Mouse (Mus musculus) left cerebral cortex, postnatal 14 days (tissue): Measurements from ENCODE around the gene Myo10. TPM values are rescaled to one million over a fixed set of nuclear protein-coding genes. Genes with fewer than 3 reads are reported as not detected.

ENCODE experiments used
- DNase-seq, 2 experiments: peaks; one replicate each; pipeline ENCODE4 v3.0.0; 2021 to 2022; ENCODE audit warnings: low spot score in 2 of 2, mixed read lengths in 1 of 2
- intact Hi-C: fragments of 180-260 bp; cut with DNase I; formaldehyde crosslinking; loops from one replicate; pipeline ENCODE4 v1.15.1; 2025
- total RNA-seq, 2 experiments: library from RNA; stranded (reverse); gene quantifications; 2 replicates each; pipeline ENCODE4 v1.2.3; 2021

Gene Myo10
- total RNA-seq, 2 experiments from 2014 or later: 44.0 to 48.1 TPM

DNA sequence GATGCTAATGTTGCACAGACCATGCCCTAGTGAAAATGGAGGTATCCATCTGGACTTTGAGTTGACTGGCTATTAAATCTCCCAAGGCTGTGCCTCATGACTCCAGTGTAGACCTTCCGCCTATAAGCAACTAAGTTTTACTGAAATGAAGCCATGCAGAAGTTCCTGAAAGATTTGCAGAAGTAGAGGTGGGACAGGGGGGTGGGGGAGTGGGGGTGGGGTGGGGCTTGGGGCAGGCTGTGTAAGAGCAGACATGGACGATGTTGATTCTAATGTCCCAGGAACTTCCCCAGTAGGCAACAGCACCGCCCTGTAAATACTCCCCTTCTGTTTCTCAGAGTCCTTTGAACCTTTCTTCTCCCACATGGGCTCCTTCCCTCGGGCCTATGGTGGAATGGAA is 16.9 kb upstream of the Myo10 start:
- intact Hi-C loops: no loop called here
- DNase-seq: no peak

DNA sequence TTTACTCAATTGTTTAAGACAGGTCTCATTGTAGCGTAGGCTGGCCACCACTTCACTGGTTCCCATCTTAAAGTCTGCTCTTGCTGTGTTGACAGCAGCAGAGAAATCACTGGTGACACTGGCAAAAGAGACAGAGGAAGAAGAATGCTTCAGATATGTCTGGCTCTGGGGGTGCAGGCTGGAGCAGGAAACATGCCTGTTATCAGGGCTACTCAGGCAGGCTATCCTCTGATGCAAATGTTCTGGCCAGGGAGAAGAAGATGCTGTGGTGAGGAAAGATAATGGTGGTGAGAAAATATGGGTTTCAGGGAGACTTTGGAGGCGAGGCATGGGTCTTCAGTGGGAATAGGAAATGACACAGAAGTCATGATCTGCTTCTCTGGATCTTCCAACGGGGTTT is 13.6 kb upstream of the Myo10 start:
- intact Hi-C loops: no loop called here
- no peak for DNase-seq

- no peak for DNase-seq
- intact Hi-C loops: no loop called here
These were observed 13.1 kb upstream of the Myo10 start for GRCm38 (mm10) chr15:25609253-25609652.

- no peak for DNase-seq
- intact Hi-C loops: no loop called here
These were observed 11.1 kb upstream of the Myo10 start for GRCm38 (mm10) chr15:25611178-25611577.

GRCm38 (mm10) chr15:25620560-25620959 is 1.8 kb upstream of the Myo10 start:
- DNase-seq: no peak
- intact Hi-C loops: loop anchor here (10.0 kb wide), 1 partner anchor 176 kb away; no protein-coding TSS in a partner anchor

DNA sequence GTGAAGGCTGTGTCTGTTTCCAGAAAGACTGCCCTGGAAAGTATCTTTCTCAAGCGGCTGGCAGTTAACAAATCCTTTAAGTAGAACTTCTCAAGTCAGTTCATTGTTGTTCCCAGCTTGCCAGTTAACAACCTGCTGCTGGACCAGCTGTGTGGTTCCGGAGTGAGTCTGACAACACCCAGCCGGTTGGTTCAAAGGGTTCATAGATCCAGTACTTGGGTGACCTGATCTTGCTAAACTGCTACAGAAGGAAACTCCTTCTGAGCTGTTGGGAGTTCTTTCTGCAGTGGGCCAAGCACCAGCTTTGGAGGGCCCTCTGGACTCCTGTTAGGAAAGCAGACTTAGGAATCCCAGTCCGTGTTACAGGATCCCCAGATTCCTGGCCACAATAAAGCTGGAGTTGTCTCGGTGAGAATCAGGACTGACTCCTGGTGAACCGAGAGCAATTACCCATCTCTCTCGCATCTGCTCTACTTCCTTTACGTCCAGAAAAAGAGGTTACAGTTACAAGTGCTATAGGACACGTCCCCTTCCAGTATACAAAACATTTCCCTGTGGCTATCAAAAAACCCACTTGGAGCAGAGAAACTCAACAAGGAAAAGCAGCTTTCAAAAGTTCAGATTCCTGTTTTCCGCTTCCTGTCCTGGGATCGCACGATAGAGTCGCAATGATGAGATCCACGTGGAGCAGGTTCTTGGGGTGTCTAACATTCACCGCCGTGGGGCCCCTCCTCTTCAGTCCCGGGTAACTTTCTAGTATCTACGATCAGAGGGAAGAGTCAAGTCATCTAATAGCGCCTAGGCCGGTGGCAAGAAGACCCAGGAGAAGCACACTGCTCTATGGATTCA is 750 bp upstream of the Myo10 start:
- DNase-seq: no peak
- intact Hi-C loops: loop anchor here (10.0 kb wide), 1 partner anchor 177 kb away; no protein-coding TSS in a partner anchor

DNA sequence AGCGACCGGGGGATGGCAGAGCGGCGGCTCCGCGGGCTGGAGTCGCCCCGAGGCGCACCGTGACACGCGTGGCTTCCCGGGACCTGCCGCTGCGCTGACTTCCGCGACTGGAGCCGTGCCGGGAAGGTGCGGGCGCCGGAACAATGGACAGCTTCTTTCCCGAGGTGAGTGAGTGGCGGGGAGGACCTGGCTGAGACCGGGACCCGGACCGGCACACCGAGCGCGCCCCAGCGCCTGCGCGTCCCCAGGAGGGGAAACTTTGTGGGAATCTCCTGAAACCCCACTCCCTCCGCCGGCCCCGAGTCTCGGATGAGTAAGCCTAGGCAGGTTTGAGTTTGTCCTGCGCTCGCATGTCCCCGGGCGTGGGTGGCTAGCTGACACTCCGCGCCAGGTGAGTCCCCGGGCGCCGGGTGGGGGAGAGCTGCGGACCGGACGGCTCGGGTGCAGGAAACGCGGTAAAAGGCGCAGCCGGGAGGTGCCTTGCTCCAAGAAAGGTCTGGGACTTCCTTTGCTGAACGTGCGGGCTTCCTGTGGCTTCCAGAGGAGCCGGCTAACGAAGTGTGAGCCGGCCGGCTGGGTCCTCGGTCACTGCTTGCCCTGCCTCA is 644 bp downstream of the Myo10 start:
- no peak for DNase-seq

GRCm38 (mm10) chr15:25623556-25624180 is 1.3 kb downstream of the Myo10 start:
- no peak for DNase-seq
- intact Hi-C loops: loop anchor here (10.0 kb wide), 1 partner anchor 179 kb away; no protein-coding TSS in a partner anchor

More for the DNA sequence above, 644 bp downstream of the Myo10 start:
- intact Hi-C loops: loop anchor here (10.0 kb wide), 1 partner anchor 178 kb away; no protein-coding TSS in a partner anchor

- no peak for DNase-seq
These were observed 1.9 kb downstream of the Myo10 start for GRCm38 (mm10) chr15:25624263-25624662.

GRCm38 (mm10) chr15:25625471-25625870 is 3.1 kb downstream of the Myo10 start:
- DNase-seq: no peak

More at GRCm38 (mm10) chr15:25624263-25624662, 1.9 kb downstream of the Myo10 start:
- intact Hi-C loops: loop anchor here (10.0 kb wide), 1 partner anchor 179 kb away; no protein-coding TSS in a partner anchor

DNA sequence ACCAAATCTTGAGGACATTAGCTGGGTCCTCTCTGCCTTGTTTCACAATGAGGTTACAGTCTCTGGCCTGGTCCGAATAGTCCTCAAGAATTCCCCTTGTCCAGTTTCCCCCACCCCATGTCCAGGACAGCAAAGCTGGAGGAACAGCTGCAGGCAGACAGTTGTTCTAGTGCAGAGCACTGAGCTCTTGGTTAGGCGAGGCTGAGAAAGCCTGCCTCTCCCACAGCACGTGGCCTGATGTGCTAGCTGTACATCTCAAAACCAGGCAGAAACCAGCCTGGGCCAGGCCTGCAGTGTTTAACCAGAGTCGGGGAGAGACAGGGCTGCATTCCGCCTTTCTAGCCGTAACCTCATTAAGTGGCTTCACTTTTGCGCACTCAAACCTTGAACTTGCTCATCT is 4.7 kb downstream of the Myo10 start:
- no peak for DNase-seq
- intact Hi-C loops: loop anchor here (10.0 kb wide), 1 partner anchor 182 kb away; no protein-coding TSS in a partner anchor

More at GRCm38 (mm10) chr15:25625471-25625870, 3.1 kb downstream of the Myo10 start:
- intact Hi-C loops: loop anchor here (10.0 kb wide), 1 partner anchor 181 kb away; no protein-coding TSS in a partner anchor

DNA sequence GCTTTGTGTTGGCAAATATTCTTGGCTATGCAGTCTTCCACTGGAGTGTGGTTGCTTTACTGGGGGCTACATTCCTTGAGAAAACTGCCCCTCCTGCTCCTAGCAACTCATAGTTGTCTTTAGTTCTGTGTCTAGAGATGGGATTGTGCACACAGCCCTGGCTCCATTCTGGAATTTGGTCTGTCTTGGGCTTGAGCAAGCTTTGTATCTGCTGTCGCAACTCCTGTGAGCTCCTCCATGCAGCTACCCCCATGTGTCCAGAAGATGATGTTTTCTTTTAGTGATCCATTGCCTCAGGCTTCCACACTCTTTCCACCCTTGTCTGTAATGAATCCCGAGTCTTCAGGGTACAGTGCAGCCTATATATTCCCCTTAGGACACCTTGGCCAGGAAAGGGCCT is 5.9 kb downstream of the Myo10 start:
- no peak for DNase-seq
- intact Hi-C loops: loop anchor here (10.0 kb wide), 1 partner anchor 183 kb away; no protein-coding TSS in a partner anchor

DNA sequence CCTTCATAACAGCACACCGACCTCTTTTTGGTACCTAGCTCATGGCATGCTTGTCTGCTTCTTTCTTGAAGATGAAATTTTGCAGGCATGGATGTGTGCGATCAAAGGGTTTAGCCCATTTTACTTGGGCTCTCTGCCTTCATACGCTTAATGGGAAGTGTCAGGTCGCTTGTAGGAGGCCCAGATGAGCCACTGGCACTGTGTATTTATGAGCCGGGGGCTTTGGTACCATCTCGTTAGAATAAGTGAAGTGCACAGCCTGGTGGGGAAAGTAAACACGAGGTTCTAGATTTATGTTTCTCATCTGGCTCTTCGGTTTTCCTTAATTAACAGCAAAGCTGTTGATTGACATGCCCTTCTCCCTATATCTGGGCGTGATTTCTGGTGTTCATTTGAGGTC is 8.4 kb downstream of the Myo10 start:
- intact Hi-C loops: no loop called here

GRCm38 (mm10) chr15:25631332-25631731 is 9.0 kb downstream of the Myo10 start:
- intact Hi-C loops: no loop called here
- no peak for DNase-seq

More for the DNA sequence above, 8.4 kb downstream of the Myo10 start:
- no peak for DNase-seq

- intact Hi-C loops: no loop called here
- no peak for DNase-seq
These were observed 10.6 kb downstream of the Myo10 start for GRCm38 (mm10) chr15:25632902-25633301.

DNA sequence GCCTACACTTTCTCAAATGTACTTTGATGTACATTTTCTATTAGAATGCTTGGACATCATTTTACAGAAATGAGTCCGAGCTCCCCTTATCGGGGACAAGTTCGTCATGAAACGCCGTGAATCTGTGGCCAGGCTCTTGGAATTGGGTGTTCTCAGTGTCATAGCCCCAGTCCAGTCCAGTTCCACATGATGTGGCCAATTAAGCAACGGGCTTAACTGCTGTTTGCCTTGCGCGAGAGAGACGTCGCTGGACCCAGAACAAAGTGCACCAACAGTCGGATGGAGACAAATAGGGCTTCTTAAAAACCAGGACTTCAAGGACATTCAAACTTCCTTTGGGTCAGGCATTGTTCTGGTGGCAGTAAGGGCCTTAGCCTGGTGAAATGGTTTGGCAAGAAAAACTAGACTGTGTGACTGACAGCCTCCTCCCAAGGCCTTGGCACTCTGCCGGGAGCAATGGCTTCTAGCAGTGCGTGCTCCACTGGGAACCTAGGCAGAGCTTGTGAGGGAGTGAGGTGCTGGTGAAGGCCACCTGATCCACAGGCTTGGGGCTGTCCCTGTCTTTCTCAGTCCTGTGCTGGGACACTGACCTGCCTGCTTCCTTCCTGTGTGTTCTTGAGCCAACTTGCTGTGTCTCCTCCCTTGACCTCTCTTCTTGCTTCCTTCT is 11.5 kb downstream of the Myo10 start:
- no peak for DNase-seq
- intact Hi-C loops: no loop called here

- intact Hi-C loops: no loop called here
- DNase-seq: peak; percentile 32 to 61
These were observed 15.4 kb downstream of the Myo10 start for GRCm38 (mm10) chr15:25637727-25638126.

DNA sequence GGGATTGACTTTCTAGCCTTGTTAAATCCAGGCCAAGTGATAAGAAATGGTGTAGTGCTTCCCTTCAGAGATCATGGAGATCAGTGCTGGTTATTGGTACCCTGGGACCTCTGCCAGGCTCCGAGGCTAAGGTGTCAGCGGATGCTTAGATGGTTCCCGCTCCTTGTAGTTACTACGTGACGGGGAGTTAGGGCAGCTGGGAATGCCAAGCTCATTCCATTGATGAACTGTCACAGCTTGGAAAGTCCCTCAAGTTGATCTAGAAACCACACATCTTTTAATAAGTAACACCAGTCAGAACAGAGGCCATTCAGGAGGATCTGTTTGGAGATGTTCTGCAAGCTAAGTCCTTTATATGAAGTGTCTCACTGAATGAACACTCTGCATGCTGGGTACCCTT is 16.9 kb downstream of the Myo10 start:
- intact Hi-C loops: no loop called here

More for the DNA sequence above, 16.9 kb downstream of the Myo10 start:
- DNase-seq: no peak
